Mouse (Mus musculus) forebrain, embryonic 14.5 days (tissue): ENCODE results near the gene Vmn1r49. TPM values are rescaled to one million over a fixed set of nuclear protein-coding genes. Genes with fewer than 3 reads are reported as not detected.
"Not testable (repeated sequence)": the region's sequence is repeated elsewhere in the genome, so short reads cannot be mapped to it uniquely, and the experiment has no call there.

Source experiments
- ATAC-seq: fragments of 200-750 bp; cut with Nextera tagmentation; 2 replicates; pipeline ENCODE4 v1.8.0; 2017; ENCODE audit warnings: mild to moderate bottlenecking, moderate library complexity
- DNase-seq: peaks from one replicate; pipeline ENCODE4 v3.0.0-alpha.2; 2015; ENCODE audit warnings: low spot score
- H3K27ac ChIP-seq: fragments of 300-500 bp; sonication (generic); 2 replicates; pipeline ENCODE4 v1.5.1; 2014; ENCODE audit warnings: low read depth, mild to moderate bottlenecking, control low read depth, low read length, moderate library complexity
- H3K27me3 ChIP-seq: fragments of 300-500 bp; sonication (generic); replicated peaks from 2 replicates; pipeline ENCODE4 v1.6.1; 2014; ENCODE audit warnings: low read length, control low read depth, mixed read lengths; ENCODE audit not compliant: control insufficient read depth, insufficient read depth
- H3K36me3 ChIP-seq: fragments of 300-500 bp; sonication (generic); 2 replicates; pipeline ENCODE4 v1.6.1; 2014; ENCODE audit warnings: low read length, control low read depth; ENCODE audit not compliant: control insufficient read depth, insufficient read depth
- H3K4me1 ChIP-seq: fragments of 300-500 bp; sonication (generic); 2 replicates; pipeline ENCODE4 v1.6.1; 2014; ENCODE audit warnings: antibody characterized with exemption, low read length, control low read depth; ENCODE audit not compliant: control insufficient read depth, insufficient read depth
- H3K4me2 ChIP-seq: fragments of 300-500 bp; sonication (generic); 2 replicates; pipeline ENCODE4 v1.6.1; 2014; ENCODE audit warnings: mild to moderate bottlenecking, control low read depth, low read length
- H3K4me3 ChIP-seq: fragments of 300-500 bp; sonication (generic); 2 replicates; pipeline ENCODE4 v1.5.1; 2014; ENCODE audit warnings: low read depth, low read length, control low read depth
- H3K9ac ChIP-seq: fragments of 300-500 bp; sonication (generic); 2 replicates; pipeline ENCODE4 v1.6.1; 2014; ENCODE audit warnings: mild to moderate bottlenecking, low read length, control low read depth, moderate library complexity
- H3K9me3 ChIP-seq: fragments of 300-500 bp; sonication (generic); replicated peaks from 2 replicates; pipeline ENCODE4 v1.6.1; 2016; ENCODE audit warnings: low read length, control low read depth, mixed read lengths; ENCODE audit not compliant: control insufficient read depth
- WGBS: fragments of 180-500 bp; shearing (Covaris S2); extraction: QIAGEN DNeasy Blood & Tissue Kit; methylation state at CpG from one replicate; pipeline ENCODE4 v1.1.7; 2014; 5-methylcytosine and 5-hydroxymethylcytosine counted together
- polyA plus RNA-seq: library from polyadenylated mRNA; unstranded; fragments of >200 nt; fragmentation: Nextera tagmentation; extraction: Ambion mirVana; gene quantifications from 2 replicates; pipeline ENCODE4 v1.2.1, GENCODE M21; 2014

Gene Vmn1r49
- not detected in 2 replicates for polyA plus RNA-seq

GRCm38 (mm10) chr6:90078406-90078805 is at the start of gene Vmn1r49:
Gene Vmn1r49 (minus strand): TSS chr6:90078506.
- Histone ChIP-seq H3K4me1 (no peaks in the 10 kb centered on the region), H3K27me3 (no peaks in the 10 kb centered on the region), H3K27ac (no peak within 1 kb of the TSS), H3K4me2 (no peak within 1 kb of the TSS), H3K9me3 (no peaks in the 10 kb centered on the region), H3K9ac (no peak within 1 kb of the TSS), H3K36me3 (no peaks in the 10 kb centered on the region), H3K4me3 (no peak within 1 kb of the TSS)
- ATAC-seq (no peak), DNase-seq (no peak)
- WGBS = 74% methylated on average over 4 of the region's 4 CpGs

- WGBS = 93% methylated on average over 1 of the region's 1 CpGs
- not testable (repeated sequence) for H3K36me3 ChIP-seq, DNase-seq, H3K4me1 ChIP-seq, H3K27me3 ChIP-seq, H3K27ac ChIP-seq, H3K4me2 ChIP-seq, H3K9me3 ChIP-seq, ATAC-seq, H3K4me3 ChIP-seq, H3K9ac ChIP-seq
Measured at GRCm38 (mm10) chr6:90122296-90122695, 44.0 kb upstream of the Vmn1r49 start, which contains the start of gene Vmn1r51. Gene Vmn1r51 (plus strand): TSS chr6:90122596.

- H3K4me3 ChIP-seq = no peak within 1 kb of the TSS
- no peaks in the 10 kb centered on the region for H3K36me3 ChIP-seq
- DNase-seq = no peak
- H3K9ac ChIP-seq = no peak within 1 kb of the TSS
- ATAC-seq = no peak
- H3K27me3 ChIP-seq = no peaks in the 10 kb centered on the region
- H3K9me3 ChIP-seq = 0 out of 2 replicates have a peak, but pooled peaks cover 5% of the 10 kb centered on the region
- H3K4me2 ChIP-seq = no peak within 1 kb of the TSS
- 61% methylated on average over 2 of the region's 2 CpGs for WGBS
- no peak within 1 kb of the TSS for H3K27ac ChIP-seq
- H3K4me1 ChIP-seq = no peaks in the 10 kb centered on the region
Measured at GRCm38 (mm10) chr6:90101130-90101529, 22.8 kb upstream of the Vmn1r49 start, which contains the start of gene Vmn1r50. Gene Vmn1r50 (plus strand): TSS chr6:90101430.

GRCm38 (mm10) chr6:90100566-90100965 is 22.3 kb upstream of the Vmn1r49 start:
- Histone ChIP-seq H3K4me2 (no peak overlapping the region), H3K27me3 (no peaks in the 10 kb centered on the region), H3K4me1 (no peaks in the 10 kb centered on the region), H3K4me3 (no peak overlapping the region), H3K27ac (no peak overlapping the region), H3K9me3 (0 out of 2 replicates have a peak, but pooled peaks cover 3% of the 10 kb centered on the region), H3K9ac (no peak overlapping the region), H3K36me3 (no peaks in the 10 kb centered on the region)
- DNase-seq = no peak
- WGBS = 98% methylated on average over 2 of the region's 2 CpGs
- no peak for ATAC-seq

- not testable (repeated sequence) for H3K4me2 ChIP-seq, H3K27ac ChIP-seq, H3K4me3 ChIP-seq, DNase-seq, ATAC-seq, H3K9ac ChIP-seq, H3K4me1 ChIP-seq, H3K27me3 ChIP-seq, H3K9me3 ChIP-seq, H3K36me3 ChIP-seq
- no CpG with 5 or more reads among the region's 2 CpGs for WGBS
Measured at GRCm38 (mm10) chr6:90036741-90037140, 41.6 kb downstream of the Vmn1r49 start, which contains the start of gene Vmn1r48. Gene Vmn1r48 (minus strand): TSS chr6:90036841.

Other genes with a start within 250 kb of the Vmn1r49 start
- not detected in 2 replicates for gene Vmn1r42, start 202.1 kb downstream of the Vmn1r49 start, polyA plus RNA-seq
- gene Vmn1r43, start 202.1 kb downstream of the Vmn1r49 start, polyA plus RNA-seq = not detected in 2 replicates
- gene Vmn1r44, start 194.8 kb downstream of the Vmn1r49 start, polyA plus RNA-seq = not detected in 2 replicates
- gene Vmn1r45, start 137.9 kb downstream of the Vmn1r49 start, polyA plus RNA-seq = not detected in 2 replicates
- gene Vmn1r46, start 109.2 kb downstream of the Vmn1r49 start, polyA plus RNA-seq = not detected in 2 replicates
- gene Vmn1r47, start 62.4 kb downstream of the Vmn1r49 start, polyA plus RNA-seq = not detected in 2 replicates
- gene Vmn1r48, start 41.7 kb downstream of the Vmn1r49 start, polyA plus RNA-seq = not detected in 2 replicates
- not detected in 2 replicates for gene Vmn1r50, start 22.9 kb upstream of the Vmn1r49 start, polyA plus RNA-seq
- not detected in 2 replicates for gene Vmn1r51, start 44.1 kb upstream of the Vmn1r49 start, polyA plus RNA-seq
- not detected in 2 replicates for gene Vmn1r52, start 96.3 kb upstream of the Vmn1r49 start, polyA plus RNA-seq
- not detected in 2 replicates for gene V1ra8, start 124.3 kb upstream of the Vmn1r49 start, polyA plus RNA-seq
- gene Vmn1r53, start 145.9 kb upstream of the Vmn1r49 start, polyA plus RNA-seq = not detected in 2 replicates
- not detected in 2 replicates for gene Vmn1r54, start 167.8 kb upstream of the Vmn1r49 start, polyA plus RNA-seq
- not detected in 2 replicates for gene BC048671, start 222.7 kb upstream of the Vmn1r49 start, polyA plus RNA-seq
- not detected in 2 replicates for gene Chst13, start 246.7 kb upstream of the Vmn1r49 start, polyA plus RNA-seq